ENCODE assay signal across 8 mouse cellular contexts in genomic region chr5:137314193-137315083, GRCm38 (mm10). TPM values are rescaled to one million over a fixed set of nuclear protein-coding genes. Genes with fewer than 3 reads are reported as not detected.
DNase-seq lines count a peak whose midpoint lies in the region; ATAC-seq and TF ChIP-seq lines count a peak whose summit lies in the region.

Trip6 (minus strand) TSS chr5:137314404.

- peaks cover 27% of the 10 kb centered on the region; the same call in 1 of the 2 replicates for H3K27me3 ChIP-seq in G1E (ENCODE audit: insufficient read depth, low read length)
- no peaks in the 10 kb centered on the region for H3K27me3 ChIP-seq in forebrain, embryonic 13.5 days

- H3K9ac ChIP-seq in forebrain, embryonic 13.5 days = peak within 1 kb of the TSS; percentile 72

- WGBS in forebrain, embryonic 13.5 days = 12% methylated on average over 30 of the region's 30 CpGs

- intact Hi-C loops in heart, postnatal 10 days (cut with DNase I) = loop anchor here (10.0 kb wide), 1 partner anchor 60 kb away; no protein-coding TSS in a partner anchor

- H3K9me3 ChIP-seq in G1E (replicated peaks) = no peaks in the 10 kb centered on the region
- no peaks in the 10 kb centered on the region for H3K9me3 ChIP-seq in forebrain, embryonic 13.5 days (replicated peaks)

- TF ChIP-seq CTCF in G1E (IDR thresholded peaks at IDR 0.05; ENCODE audit: low read depth, low read length) = no peak

- peaks cover 38% of the 10 kb centered on the region for H3K36me3 ChIP-seq in G1E (replicated peaks)
- peaks cover 36% of the 10 kb centered on the region for H3K36me3 ChIP-seq in forebrain, embryonic 13.5 days (ENCODE audit: poor library complexity, severe bottlenecking)

- H3K4me1 ChIP-seq in G1E (ENCODE audit: insufficient read depth, low read depth, low read length) = peaks cover 90% of the 10 kb centered on the region
- peaks cover 38% of the 10 kb centered on the region for H3K4me1 ChIP-seq in forebrain, embryonic 13.5 days

- peak within 1 kb of the TSS; percentile 79 for H3K27ac ChIP-seq in forebrain, embryonic 13.5 days

- peak within 1 kb of the TSS; percentile 72 for H3K4me3 ChIP-seq in G1E (ENCODE audit: low read depth, low read length)
- H3K4me3 ChIP-seq in forebrain, embryonic 13.5 days = peak within 1 kb of the TSS; percentile 49

- peak within 1 kb of the TSS; percentile 72 for H3K4me2 ChIP-seq in forebrain, embryonic 13.5 days

- peak; percentile 62 for DNase-seq in G1E (ENCODE audit: low spot score)
- DNase-seq in adrenal gland, postnatal 10 days = peak; percentile 93
- DNase-seq in heart, postnatal 10 days = peak; percentile 91 to 93
- peak; percentile 89 to 94 for DNase-seq in kidney, postnatal 25 days
- DNase-seq in lung, postnatal 10 days = peak; percentile 96
- peak; percentile 42 to 55 for DNase-seq in right cerebral cortex, adult 2 months (ENCODE audit: low spot score in 2 of 2)

- no peak for ATAC-seq in G1E (ENCODE audit: extremely low read depth, insufficient number of reproducible peaks, low FRiP score, poor library complexity, severe bottlenecking)
- peak; percentile 91 for ATAC-seq in forebrain, embryonic 13.5 days
- ATAC-seq in inflammation-experienced regulatory T-cells, adult 6 months = no peak

RNA-seq across cellular contexts. Expression of gene Trip6, which starts in this region (rescaled TPM):
- 21.7 and 25.5 TPM in 2 replicates for total RNA-seq in G1E (2014; fragmentation: Nextera tagmentation)
- total RNA-seq in G1E (2017) = 4.6 and 8.8 TPM in 2 replicates
- polyA plus RNA-seq in G1E (2012) = 57.8 and 77.7 TPM in 2 replicates
- 10 to 100 TPM; 33.6 to 36.8 TPM for total RNA-seq in adrenal gland, postnatal 10 days (2021)
- 30.8 and 35.3 TPM in 2 replicates for polyA plus RNA-seq in forebrain, embryonic 13.5 days (2015; fragmentation: Nextera tagmentation; extraction: Ambion mirVana)
- total RNA-seq in heart, postnatal 10 days (2021) = 10 to 100 TPM; 22.5 to 23.3 TPM
- polyA plus RNA-seq in inflammation-experienced regulatory T-cells, adult 6 months (2017; shearing (Covaris generic)) = 1 to 10 TPM; 1.4 to 1.7 (median 1.6) TPM

Comparison
In these comparisons a context has a peak if more than half of its experiments do, and no peak if none do; other contexts are left out.
1. RNA of gene Trip6 (polyA plus RNA-seq): 57.8 to 77.7 TPM in G1E and 30.8 to 35.3 TPM in forebrain, embryonic 13.5 days; 1.4 to 1.7 TPM in inflammation-experienced regulatory T-cells, adult 6 months; every median in the first group is over 10 times any median in the second.
2. Peak in every context shown above with its lines, with median percentiles within 50 percentile points of each other: DNase-seq.